Mouse (Mus musculus) midbrain, postnatal 0 days (tissue): ENCODE data around the gene Abcc5. TPM values are rescaled to one million over a fixed set of nuclear protein-coding genes. Genes with fewer than 3 reads are reported as not detected.

Experiments
- ATAC-seq: fragments of 200-750 bp; cut with Nextera tagmentation; 2 replicates; pipeline ENCODE4 v1.8.0; 2017; ENCODE audit warnings: moderate number of reproducible peaks, mild to moderate bottlenecking, moderate TSS enrichment, moderate library complexity; ENCODE audit not compliant: low FRiP score
- DNase-seq: peaks from one replicate; pipeline ENCODE4 v3.0.0-alpha.2; 2015; ENCODE audit warnings: low spot score
- H3K27ac ChIP-seq: fragments of 300-500 bp; sonication (generic); 2 replicates; pipeline ENCODE4 v1.5.1; 2014; ENCODE audit warnings: low read depth, mild to moderate bottlenecking, low read length, mixed read lengths
- H3K27me3 ChIP-seq: fragments of 300-500 bp; sonication (generic); 2 replicates; pipeline ENCODE4 v1.6.1; 2014; ENCODE audit warnings: low read length, control low read depth, mixed read lengths; ENCODE audit not compliant: insufficient read depth
- H3K36me3 ChIP-seq: fragments of 300-500 bp; sonication (generic); 2 replicates; pipeline ENCODE4 v1.6.1; 2014; ENCODE audit warnings: low read length, control low read depth, mixed read lengths; ENCODE audit not compliant: insufficient read depth
- H3K4me1 ChIP-seq: fragments of 300-500 bp; sonication (generic); 2 replicates; pipeline ENCODE4 v1.6.1; 2014; ENCODE audit warnings: mild to moderate bottlenecking, control low read depth, antibody characterized with exemption, low read length, mixed read lengths; ENCODE audit not compliant: insufficient read depth
- H3K4me2 ChIP-seq: fragments of 300-500 bp; sonication (generic); 2 replicates; pipeline ENCODE4 v1.6.1; 2014; ENCODE audit warnings: low read depth, mild to moderate bottlenecking, low read length, mixed read lengths; ENCODE audit not compliant: poor library complexity, severe bottlenecking
- H3K4me3 ChIP-seq: fragments of 300-500 bp; sonication (generic); 2 replicates; pipeline ENCODE4 v1.5.1; 2014; ENCODE audit warnings: low read depth, mild to moderate bottlenecking, low read length, moderate library complexity
- H3K9ac ChIP-seq: fragments of 300-500 bp; sonication (generic); replicated peaks from 2 replicates; pipeline ENCODE4 v1.6.1; 2014; ENCODE audit warnings: mild to moderate bottlenecking, low read length, moderate library complexity, mixed read lengths; ENCODE audit not compliant: poor library complexity, severe bottlenecking
- H3K9me3 ChIP-seq: fragments of 300-500 bp; sonication (generic); 2 replicates; pipeline ENCODE4 v1.6.1; 2016; ENCODE audit warnings: low read length, control low read depth
- CTCF ChIP-seq: IDR thresholded peaks from 2 replicates; pipeline ENCODE4 v1.5.1; 2016; ENCODE audit warnings: antibody characterized with exemption, mild to moderate bottlenecking
- WGBS: fragments of 180-500 bp; shearing (Covaris S2); extraction: QIAGEN DNeasy Blood & Tissue Kit; methylation state at CpG from one replicate; pipeline ENCODE4 v1.1.7; 2014; 5-methylcytosine and 5-hydroxymethylcytosine counted together
- polyA plus RNA-seq: library from polyadenylated mRNA; unstranded; fragments of >200 nt; fragmentation: Nextera tagmentation; extraction: Ambion mirVana; gene quantifications from 2 replicates; pipeline ENCODE4 v1.2.1, GENCODE M21; 2015
- total RNA-seq: library from RNA; depleted of rRNA; stranded (reverse); fragments of >200 nt; gene quantifications from 2 replicates; pipeline ENCODE4 v1.2.3, GENCODE M21; 2014; rRNA removed

Abcc5 gene
- total and polyA plus RNA-seq, 2 experiments from 2014 or later, result 68.7 to 110 TPM

DNA sequence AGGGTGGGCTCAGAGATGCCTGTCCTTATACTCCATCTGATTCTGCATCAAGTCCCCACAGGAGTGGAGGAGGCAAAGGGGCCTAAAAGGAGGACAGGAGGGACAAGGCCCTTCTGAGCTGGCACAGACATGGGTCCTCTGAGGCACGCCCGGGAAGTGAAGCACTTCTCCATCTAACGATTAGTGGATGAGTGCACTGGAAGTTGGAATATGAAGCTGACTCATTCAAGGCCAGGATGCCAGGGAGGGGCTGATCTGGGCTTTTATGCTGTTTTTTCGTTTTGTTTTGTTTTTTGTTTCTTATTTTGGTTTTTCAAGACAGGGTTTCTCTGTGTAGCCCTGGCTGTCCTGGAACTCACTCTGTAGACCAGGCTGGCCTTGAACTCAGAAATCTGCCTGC lies 110.9 kb downstream of the Abcc5 start:
- ATAC-seq (no peak), DNase-seq (no peak)
- Histone ChIP-seq H3K36me3 (no peaks in the 10 kb centered on the region), H3K9ac (no peak overlapping the region), H3K27me3 (no peaks in the 10 kb centered on the region), H3K4me2 (no peak overlapping the region), H3K9me3 (no peaks in the 10 kb centered on the region), H3K4me1 (no peaks in the 10 kb centered on the region), H3K4me3 (no peak overlapping the region), H3K27ac (no peak overlapping the region)
- TF ChIP-seq CTCF, result no peak
- WGBS, result 85% methylated on average over 4 of the region's 4 CpGs

- H3K4me2 ChIP-seq, result no peak overlapping the region
- TF ChIP-seq CTCF, result no peak
- no peak overlapping the region for H3K9ac ChIP-seq
- no peak overlapping the region for H3K4me3 ChIP-seq
- no peaks in the 10 kb centered on the region for H3K36me3 ChIP-seq
- no peak for DNase-seq
- no peak overlapping the region for H3K27ac ChIP-seq
- H3K9me3 ChIP-seq, result no peaks in the 10 kb centered on the region
- WGBS, result 80% methylated on average over 14 of the region's 14 CpGs
- ATAC-seq, result no peak
- no peaks in the 10 kb centered on the region for H3K4me1 ChIP-seq
- no peaks in the 10 kb centered on the region for H3K27me3 ChIP-seq
Measured at GRCm38 (mm10) chr16:20312272-20312671, 113.9 kb downstream of the Abcc5 start.

DNA sequence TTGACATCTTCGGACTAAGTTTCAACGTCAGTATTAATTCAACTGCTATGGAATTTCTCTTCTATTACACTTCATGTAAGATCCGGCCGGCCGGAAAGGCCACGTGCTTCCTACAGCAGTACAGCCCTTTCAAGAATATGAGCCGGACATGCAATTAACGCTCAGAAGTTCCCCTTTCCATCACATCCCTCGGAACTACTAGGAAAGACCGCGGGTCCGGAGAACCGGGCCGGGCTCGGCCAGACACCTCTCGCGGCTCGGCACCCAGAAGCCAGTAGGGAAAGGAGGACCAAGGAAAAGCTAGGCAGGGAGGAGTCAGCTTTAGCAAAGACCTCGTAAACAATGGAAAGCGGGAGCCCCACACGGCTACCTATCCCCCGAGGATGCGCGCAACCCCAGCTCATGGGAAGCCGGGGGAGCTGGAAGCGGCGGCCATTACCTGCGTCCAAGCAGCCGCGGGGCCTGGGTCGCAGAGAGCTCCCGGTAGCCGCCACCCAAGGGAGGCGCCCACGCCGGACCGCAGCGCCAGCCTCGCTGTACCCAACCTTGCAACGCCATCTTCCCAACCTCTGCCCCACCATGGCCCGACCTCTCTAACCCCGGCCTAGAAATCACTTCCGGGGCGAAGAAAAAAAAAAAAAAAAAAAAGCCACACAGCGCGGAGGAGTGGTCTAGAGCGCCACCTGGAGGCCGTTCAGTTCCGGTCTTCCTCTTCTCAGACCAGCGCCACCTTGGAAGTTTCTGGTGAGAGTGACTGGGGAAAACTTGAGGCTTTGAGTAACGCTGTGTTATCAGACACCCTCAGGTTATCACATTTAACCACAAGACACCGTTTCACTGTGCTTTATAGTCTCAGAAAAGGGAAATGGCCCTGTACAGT lies 124.2 kb downstream of the Abcc5 start, which contains the start of gene Parl:
Gene Parl, minus strand, starts transcription at position 618 of the 880 bp plus-strand sequence.
- H3K9me3 ChIP-seq, result no peaks in the 10 kb centered on the region
- ATAC-seq, result peak; percentile 93

DNA sequence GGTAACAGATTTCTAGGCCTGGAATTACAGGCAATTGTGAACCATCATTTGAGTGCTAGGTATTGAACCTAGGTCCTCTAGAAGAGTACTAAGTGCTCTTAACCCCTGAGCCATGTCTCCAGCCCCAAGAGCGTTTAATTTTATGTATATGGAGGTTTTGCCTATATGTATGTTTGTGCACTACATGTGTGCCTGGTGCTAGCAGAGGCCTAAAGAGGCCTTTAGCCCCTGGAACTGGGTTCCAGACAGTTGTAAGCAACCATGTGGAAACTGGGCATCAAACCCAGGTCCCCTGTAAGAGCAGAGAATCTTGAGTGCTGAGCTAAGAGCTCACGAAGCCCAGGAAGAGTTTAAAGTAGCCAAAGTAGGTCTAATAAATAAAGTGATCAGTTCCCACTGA lies 126.1 kb downstream of the Abcc5 start:
- Histone ChIP-seq H3K4me3 (no peak overlapping the region), H3K4me1 (peaks cover 15% of the 10 kb centered on the region), H3K27me3 (no peaks in the 10 kb centered on the region), H3K4me2 (no peak overlapping the region), H3K9ac (no peak overlapping the region; the same call in 1 of the 2 replicates), H3K9me3 (no peaks in the 10 kb centered on the region), H3K36me3 (peaks cover 10% of the 10 kb centered on the region), H3K27ac (no peak overlapping the region)
- WGBS, result 96% methylated on average over 2 of the region's 2 CpGs
- no peak for TF ChIP-seq CTCF
- ATAC-seq, result no peak
- no peak for DNase-seq

More for the DNA sequence above, 124.2 kb downstream of the Abcc5 start, which contains the start of gene Parl:
- Histone ChIP-seq H3K27ac (peak within 1 kb of the TSS; percentile 67), H3K4me3 (peak within 1 kb of the TSS; percentile 96), H3K4me1 (peaks cover 15% of the 10 kb centered on the region), H3K27me3 (no peaks in the 10 kb centered on the region), H3K36me3 (peaks cover 2% of the 10 kb centered on the region), H3K4me2 (peak within 1 kb of the TSS; percentile 76), H3K9ac (peak within 1 kb of the TSS; percentile 77)
- WGBS, result under 1% methylated on average over 51 of the region's 52 CpGs
- TF ChIP-seq CTCF, result peak; percentile 99
- peak; percentile 93 for DNase-seq

Other genes starting within 250 kb of the Abcc5 start
- 8.6 and 9.7 TPM in 2 replicates for gene Map6d1, start 185.0 kb downstream of the Abcc5 start, total RNA-seq
- gene Map6d1, start 185.0 kb downstream of the Abcc5 start, polyA plus RNA-seq, result 3.7 and 4.3 TPM in 2 replicates
- gene Parl, start 124.0 kb downstream of the Abcc5 start, total RNA-seq, result 31.8 and 104 TPM in 2 replicates
- gene Parl, start 124.0 kb downstream of the Abcc5 start, polyA plus RNA-seq, result 81.8 and 82.3 TPM in 2 replicates
- gene Cyp2ab1, start 101.0 kb downstream of the Abcc5 start, total RNA-seq, result not detected in 2 replicates
- gene Cyp2ab1, start 101.0 kb downstream of the Abcc5 start, polyA plus RNA-seq, result not detected in 2 replicates
- gene Eif2b5, start 72.4 kb upstream of the Abcc5 start, total RNA-seq, result 87.2 and 96.4 TPM in 2 replicates
- 70.0 and 74.6 TPM in 2 replicates for gene Eif2b5, start 72.4 kb upstream of the Abcc5 start, polyA plus RNA-seq
- 44.9 and 46.3 TPM in 2 replicates for gene Dvl3, start 90.6 kb upstream of the Abcc5 start, total RNA-seq
- 24.6 and 29.5 TPM in 2 replicates for gene Dvl3, start 90.6 kb upstream of the Abcc5 start, polyA plus RNA-seq
- 975 and 994 TPM in 2 replicates for gene Ap2m1, start 109.1 kb upstream of the Abcc5 start, total RNA-seq
- gene Ap2m1, start 109.1 kb upstream of the Abcc5 start, polyA plus RNA-seq, result 1,551 and 1,562 TPM in 2 replicates
- gene Abcf3, start 122.2 kb upstream of the Abcc5 start, total RNA-seq, result 65.3 and 76.0 TPM in 2 replicates
- 73.1 and 75.2 TPM in 2 replicates for gene Abcf3, start 122.2 kb upstream of the Abcc5 start, polyA plus RNA-seq
- gene Vwa5b2, start 163.1 kb upstream of the Abcc5 start, total RNA-seq, result 65.7 and 66.6 TPM in 2 replicates
- gene Vwa5b2, start 163.1 kb upstream of the Abcc5 start, polyA plus RNA-seq, result 35.5 and 36.4 TPM in 2 replicates
- 5.2 and 6.8 TPM in 2 replicates for gene Eef1akmt4, start 185.2 kb upstream of the Abcc5 start, total RNA-seq
- 3.3 TPM in 2 replicates for gene Eef1akmt4, start 185.2 kb upstream of the Abcc5 start, polyA plus RNA-seq
- gene Gm49333, start 185.2 kb upstream of the Abcc5 start, total RNA-seq, result not detected in 2 replicates
- gene Gm49333, start 185.2 kb upstream of the Abcc5 start, polyA plus RNA-seq, result not detected in 2 replicates
- 21.3 and 38.2 TPM in 2 replicates for gene Alg3, start 185.3 kb upstream of the Abcc5 start, total RNA-seq
- gene Alg3, start 185.3 kb upstream of the Abcc5 start, polyA plus RNA-seq, result 32.7 and 36.4 TPM in 2 replicates
- 86.3 and 111 TPM in 2 replicates for gene Camk2n2, start 194.9 kb upstream of the Abcc5 start, total RNA-seq
- 85.4 and 87.6 TPM in 2 replicates for gene Camk2n2, start 194.9 kb upstream of the Abcc5 start, polyA plus RNA-seq
- 24.4 and 26.9 TPM in 2 replicates for gene Ece2, start 203.4 kb upstream of the Abcc5 start, total RNA-seq
- 16.7 and 16.9 TPM in 2 replicates for gene Ece2, start 203.4 kb upstream of the Abcc5 start, polyA plus RNA-seq
- gene Psmd2, start 225.3 kb upstream of the Abcc5 start, total RNA-seq, result 201 and 235 TPM in 2 replicates
- 311 and 316 TPM in 2 replicates for gene Psmd2, start 225.3 kb upstream of the Abcc5 start, polyA plus RNA-seq
- gene Eif4g1, start 241.9 kb upstream of the Abcc5 start, total RNA-seq, result 403 and 430 TPM in 2 replicates
- gene Eif4g1, start 241.9 kb upstream of the Abcc5 start, polyA plus RNA-seq, result 102 and 118 TPM in 2 replicates